Mouse (Mus musculus) neural tube, embryonic 15.5 days (tissue): ENCODE results near the gene Armcx2. TPM values are rescaled to one million over a fixed set of nuclear protein-coding genes. Genes with fewer than 3 reads are reported as not detected.

Experiments
- microRNA-seq: library from miRNA; unstranded; fragments of <30 nt; microRNA quantifications from one replicate; pipeline ENCODE4, GENCODE M21; 2017
- polyA plus RNA-seq: library from polyadenylated mRNA; unstranded; fragments of >200 nt; fragmentation: Nextera tagmentation; extraction: Ambion mirVana; gene quantifications from 2 replicates; pipeline ENCODE4 v1.2.1, GENCODE M21; 2015

Armcx2 gene
- polyA plus RNA-seq, 1 experiment from 2014 or later, result 78.6 TPM

Small RNAs within 50 kb of the gene (microRNA-seq; reads per million reads assigned to microRNA genes)
- not detected for gene Mir7093

Other genes with a start within 250 kb of the Armcx2 start
- 0.75 and 2.6 TPM in 2 replicates for gene Btk, start 225.7 kb downstream of the Armcx2 start, polyA plus RNA-seq
- gene Rpl36a, start 223.6 kb downstream of the Armcx2 start, polyA plus RNA-seq, result 184 and 216 TPM in 2 replicates
- 4.1 and 7.2 TPM in 2 replicates for gene Gla, start 208.1 kb downstream of the Armcx2 start, polyA plus RNA-seq
- gene Hnrnph2, start 208.0 kb downstream of the Armcx2 start, polyA plus RNA-seq, result 134 and 144 TPM in 2 replicates
- gene Armcx4, start 122.7 kb downstream of the Armcx2 start, polyA plus RNA-seq, result 4.7 and 5.4 TPM in 2 replicates
- 108 and 119 TPM in 2 replicates for gene Armcx1, start 91.3 kb downstream of the Armcx2 start, polyA plus RNA-seq
- gene Armcx6, start 57.8 kb downstream of the Armcx2 start, polyA plus RNA-seq, result 45.2 and 49.7 TPM in 2 replicates
- gene Armcx3, start 52.6 kb downstream of the Armcx2 start, polyA plus RNA-seq, result 99.9 and 101 TPM in 2 replicates
- 0.19 and 0.36 TPM in 2 replicates for gene Nxf2, start 155.5 kb upstream of the Armcx2 start, polyA plus RNA-seq
- gene Zmat1, start 200.0 kb upstream of the Armcx2 start, polyA plus RNA-seq, result 9.7 and 9.9 TPM in 2 replicates